Mouse (Mus musculus): ENCODE data around the gene Zdhhc17.

The Zdhhc17 gene

GRCm38 (mm10) chr10:110919531-110920343, 90.2 kb downstream of the Zdhhc17 start, which contains the start of gene Csrp2:
Csrp2 (plus strand) TSS chr10:110919789.
- DNase-seq = peak; percentile 85 to 90

GRCm38 (mm10) chr10:110918414-110919391, 91.2 kb downstream of the Zdhhc17 start:
- peak in 1 of 2 experiments; percentile 23 for DNase-seq

GRCm38 (mm10) chr10:110917521-110917920, 92.4 kb downstream of the Zdhhc17 start:
- no peak for DNase-seq

GRCm38 (mm10) chr10:110916666-110917344, 93.1 kb downstream of the Zdhhc17 start:
- DNase-seq = no peak

GRCm38 (mm10) chr10:110903862-110904261, 106.1 kb downstream of the Zdhhc17 start:
- DNase-seq = no peak

- DNase-seq = no peak
Observed at GRCm38 (mm10) chr10:110899744-110900501, 110.0 kb downstream of the Zdhhc17 start.

Measured in cerebellum, postnatal 10 days (tissue).